Mouse (Mus musculus) liver, embryonic 15.5 days (tissue): Measurements from ENCODE around the gene Zfp385b. TPM values are rescaled to one million over a fixed set of nuclear protein-coding genes. Genes with fewer than 3 reads are reported as not detected.

Experiments used
- ATAC-seq: fragments of 200-750 bp; cut with Nextera tagmentation; 2 replicates; pipeline ENCODE4 v1.8.0; 2017; ENCODE audit warnings: moderate number of reproducible peaks, mild to moderate bottlenecking, moderate library complexity; ENCODE audit not compliant: insufficient read depth
- H3K27ac ChIP-seq: fragments of 300-500 bp; sonication (generic); replicated peaks from 2 replicates; pipeline ENCODE4 v1.5.1; 2015; ENCODE audit warnings: mild to moderate bottlenecking, inconsistent platforms
- H3K27me3 ChIP-seq: fragments of 300-500 bp; sonication (generic); 2 replicates; pipeline ENCODE4 v1.6.1; 2015; ENCODE audit warnings: mild to moderate bottlenecking, inconsistent platforms
- H3K36me3 ChIP-seq: fragments of 300-500 bp; sonication (generic); replicated peaks from 2 replicates; pipeline ENCODE4 v1.6.1; 2015; ENCODE audit warnings: moderate library complexity, mild to moderate bottlenecking, inconsistent platforms
- H3K4me1 ChIP-seq: fragments of 300-500 bp; sonication (generic); replicated peaks from 2 replicates; pipeline ENCODE4 v1.6.1; 2015; ENCODE audit warnings: inconsistent platforms
- H3K4me2 ChIP-seq: fragments of 300-500 bp; sonication (generic); 2 replicates; pipeline ENCODE4 v1.6.1; 2015; ENCODE audit warnings: moderate library complexity, mild to moderate bottlenecking, inconsistent platforms
- H3K4me3 ChIP-seq: fragments of 300-500 bp; sonication (generic); replicated peaks from 2 replicates; pipeline ENCODE4 v1.5.1; 2015; ENCODE audit warnings: mild to moderate bottlenecking, inconsistent platforms
- H3K9ac ChIP-seq: fragments of 300-500 bp; sonication (generic); 2 replicates; pipeline ENCODE4 v1.6.1; 2015; ENCODE audit warnings: moderate library complexity, mild to moderate bottlenecking, inconsistent platforms
- H3K9me3 ChIP-seq: fragments of 300-500 bp; sonication (generic); replicated peaks from 2 replicates; pipeline ENCODE4 v1.6.1; 2016; ENCODE audit warnings: inconsistent platforms
- WGBS: fragments of 180-500 bp; shearing (Covaris S2); methylation state at CpG from one replicate; pipeline ENCODE4 v1.1.7; 2015; ENCODE audit warnings: mixed read lengths; ENCODE audit not compliant: insufficient replicate concordance; 5-methylcytosine and 5-hydroxymethylcytosine counted together
- polyA plus RNA-seq: library from polyadenylated mRNA; unstranded; fragments of >200 nt; fragmentation: Nextera tagmentation; extraction: Ambion mirVana; gene quantifications from 2 replicates; pipeline ENCODE4 v1.2.1, GENCODE M21; 2015

Gene Zfp385b
- polyA plus RNA-seq, 1 experiment from 2014 or later, result 6.7 TPM

GRCm38 (mm10) chr2:77781390-77781789 is 38.0 kb downstream of the Zfp385b start:
- no peak overlapping the region for H3K9ac ChIP-seq
- H3K9me3 ChIP-seq, result no peaks in the 10 kb centered on the region
- ATAC-seq, result no peak
- H3K27me3 ChIP-seq, result no peaks in the 10 kb centered on the region
- no peaks in the 10 kb centered on the region for H3K36me3 ChIP-seq
- no peaks in the 10 kb centered on the region for H3K4me1 ChIP-seq
- no peak overlapping the region for H3K27ac ChIP-seq
- WGBS, result 68% methylated on average over 7 of the region's 7 CpGs
- H3K4me2 ChIP-seq, result no peak overlapping the region
- no peak overlapping the region for H3K4me3 ChIP-seq

GRCm38 (mm10) chr2:77777781-77778180 is 41.7 kb downstream of the Zfp385b start:
- Histone ChIP-seq H3K4me2 (no peak overlapping the region), H3K9ac (no peak overlapping the region), H3K4me3 (no peak overlapping the region), H3K4me1 (no peaks in the 10 kb centered on the region), H3K36me3 (no peaks in the 10 kb centered on the region), H3K9me3 (no peaks in the 10 kb centered on the region), H3K27ac (no peak overlapping the region), H3K27me3 (no peaks in the 10 kb centered on the region)
- ATAC-seq, result no peak
- 44% methylated on average over 6 of the region's 6 CpGs for WGBS

GRCm38 (mm10) chr2:77777047-77777686 is 42.3 kb downstream of the Zfp385b start:
- Histone ChIP-seq H3K4me1 (no peaks in the 10 kb centered on the region), H3K4me2 (no peak overlapping the region), H3K9me3 (no peaks in the 10 kb centered on the region), H3K4me3 (no peak overlapping the region), H3K27ac (no peak overlapping the region), H3K27me3 (no peaks in the 10 kb centered on the region), H3K9ac (no peak overlapping the region), H3K36me3 (no peaks in the 10 kb centered on the region)
- no peak for ATAC-seq
- 64% methylated on average over 10 of the region's 10 CpGs for WGBS

- Histone ChIP-seq H3K9ac (no peak overlapping the region), H3K27ac (no peak overlapping the region), H3K4me3 (no peak overlapping the region), H3K27me3 (no peaks in the 10 kb centered on the region), H3K4me2 (no peak overlapping the region), H3K9me3 (no peaks in the 10 kb centered on the region), H3K4me1 (no peaks in the 10 kb centered on the region), H3K36me3 (no peaks in the 10 kb centered on the region)
- no peak for ATAC-seq
- 63% methylated on average over 15 of the region's 15 CpGs for WGBS
Observed at GRCm38 (mm10) chr2:77775247-77775880, 44.1 kb downstream of the Zfp385b start.

- H3K4me1 ChIP-seq, result no peaks in the 10 kb centered on the region
- H3K36me3 ChIP-seq, result no peaks in the 10 kb centered on the region
- no peak overlapping the region for H3K27ac ChIP-seq
- H3K9me3 ChIP-seq, result no peaks in the 10 kb centered on the region
- H3K4me2 ChIP-seq, result no peak overlapping the region
- no peak overlapping the region for H3K9ac ChIP-seq
- WGBS, result 67% methylated on average over 8 of the region's 8 CpGs
- no peaks in the 10 kb centered on the region for H3K27me3 ChIP-seq
- no peak for ATAC-seq
- no peak overlapping the region for H3K4me3 ChIP-seq
Observed at GRCm38 (mm10) chr2:77770056-77770697, 49.3 kb downstream of the Zfp385b start.

GRCm38 (mm10) chr2:77768321-77768886 is 51.0 kb downstream of the Zfp385b start:
- H3K27me3 ChIP-seq, result no peaks in the 10 kb centered on the region
- H3K4me1 ChIP-seq, result no peaks in the 10 kb centered on the region
- no peaks in the 10 kb centered on the region for H3K36me3 ChIP-seq
- H3K4me2 ChIP-seq, result no peak overlapping the region
- H3K4me3 ChIP-seq, result no peak overlapping the region
- no peaks in the 10 kb centered on the region for H3K9me3 ChIP-seq
- whole genome bisulfite sequencing, result 72% methylated on average over 17 of the region's 17 CpGs
- H3K9ac ChIP-seq, result no peak overlapping the region
- ATAC-seq, result no peak
- H3K27ac ChIP-seq, result no peak overlapping the region

GRCm38 (mm10) chr2:77761967-77762366 is 57.5 kb downstream of the Zfp385b start:
- H3K27me3 ChIP-seq, result no peaks in the 10 kb centered on the region
- H3K4me1 ChIP-seq, result no peaks in the 10 kb centered on the region
- no peaks in the 10 kb centered on the region for H3K36me3 ChIP-seq
- ATAC-seq, result no peak
- H3K4me2 ChIP-seq, result no peak overlapping the region
- no peaks in the 10 kb centered on the region for H3K9me3 ChIP-seq
- no peak overlapping the region for H3K4me3 ChIP-seq
- H3K27ac ChIP-seq, result no peak overlapping the region
- WGBS, result 67% methylated on average over 8 of the region's 8 CpGs
- no peak overlapping the region for H3K9ac ChIP-seq

GRCm38 (mm10) chr2:77758403-77759071 is 60.9 kb downstream of the Zfp385b start:
- Histone ChIP-seq H3K27ac (no peak overlapping the region), H3K4me3 (no peak overlapping the region), H3K9me3 (no peaks in the 10 kb centered on the region), H3K4me1 (no peaks in the 10 kb centered on the region), H3K27me3 (no peaks in the 10 kb centered on the region), H3K9ac (no peak overlapping the region), H3K4me2 (no peak overlapping the region), H3K36me3 (no peaks in the 10 kb centered on the region)
- 68% methylated on average over 15 of the region's 15 CpGs for WGBS
- no peak for ATAC-seq

GRCm38 (mm10) chr2:77752491-77752890 is 66.9 kb downstream of the Zfp385b start:
- Histone ChIP-seq H3K4me3 (no peak overlapping the region), H3K27me3 (no peaks in the 10 kb centered on the region), H3K9me3 (no peaks in the 10 kb centered on the region), H3K27ac (no peak overlapping the region), H3K4me1 (no peaks in the 10 kb centered on the region), H3K9ac (no peak overlapping the region), H3K4me2 (no peak overlapping the region), H3K36me3 (no peaks in the 10 kb centered on the region)
- 49% methylated on average over 4 of the region's 4 CpGs for WGBS
- no peak for ATAC-seq

GRCm38 (mm10) chr2:77749631-77750030 is 69.8 kb downstream of the Zfp385b start:
- H3K9ac ChIP-seq, result no peak overlapping the region
- no peak overlapping the region for H3K4me3 ChIP-seq
- WGBS, result 16% methylated on average over 3 of the region's 3 CpGs
- H3K9me3 ChIP-seq, result no peaks in the 10 kb centered on the region
- H3K4me2 ChIP-seq, result no peak overlapping the region
- H3K27me3 ChIP-seq, result no peaks in the 10 kb centered on the region
- H3K36me3 ChIP-seq, result no peaks in the 10 kb centered on the region
- ATAC-seq, result no peak
- H3K4me1 ChIP-seq, result no peaks in the 10 kb centered on the region
- H3K27ac ChIP-seq, result no peak overlapping the region

GRCm38 (mm10) chr2:77746417-77746816 is 73.0 kb downstream of the Zfp385b start:
- Histone ChIP-seq H3K9me3 (no peaks in the 10 kb centered on the region), H3K4me1 (no peaks in the 10 kb centered on the region), H3K4me2 (no peak overlapping the region), H3K27me3 (no peaks in the 10 kb centered on the region), H3K27ac (no peak overlapping the region), H3K9ac (no peak overlapping the region), H3K36me3 (no peaks in the 10 kb centered on the region), H3K4me3 (no peak overlapping the region)
- ATAC-seq, result no peak
- WGBS, result 74% methylated on average over 5 of the region's 5 CpGs
